Mouse (Mus musculus): ENCODE measurements around the gene Kcnmb2.

The Kcnmb2 gene

DNA sequence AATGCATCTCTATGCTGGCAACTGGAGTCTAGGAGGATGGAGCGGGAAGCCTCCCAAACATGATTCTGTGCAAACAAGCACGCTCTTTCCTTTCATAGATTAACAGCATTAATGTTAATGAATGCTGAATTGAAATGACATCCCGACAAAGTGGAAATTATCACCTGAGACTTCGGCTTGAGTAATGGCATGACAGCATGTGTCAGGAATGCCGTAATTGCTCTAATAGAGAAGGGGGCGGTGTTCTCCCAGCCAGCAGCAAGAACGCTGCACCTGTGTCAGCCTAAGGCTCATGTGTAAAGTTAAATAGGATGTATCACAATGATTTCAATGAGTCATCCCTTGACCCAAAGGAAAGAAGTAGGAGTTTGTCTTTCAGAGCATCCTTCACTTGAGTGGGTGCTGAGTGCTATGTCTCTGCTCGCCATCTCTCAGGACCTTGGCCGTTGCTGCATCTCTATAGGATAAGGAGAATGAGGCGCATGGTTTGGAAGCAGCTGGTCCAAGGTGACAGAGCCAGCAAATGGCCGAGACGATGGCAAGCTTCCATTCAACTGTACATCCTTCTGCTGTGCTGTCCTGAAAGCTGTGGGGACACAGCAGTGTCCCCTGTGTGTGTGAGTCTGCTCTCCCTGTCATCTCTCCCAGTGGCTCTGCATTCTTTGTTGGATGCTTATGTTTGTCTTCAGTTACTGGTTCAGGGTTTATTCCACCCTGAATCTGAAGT lies 110.1 kb downstream of the Kcnmb2 start:
- no peak for DNase-seq (ENCODE audit: low spot score in 2 of 2)

DNA sequence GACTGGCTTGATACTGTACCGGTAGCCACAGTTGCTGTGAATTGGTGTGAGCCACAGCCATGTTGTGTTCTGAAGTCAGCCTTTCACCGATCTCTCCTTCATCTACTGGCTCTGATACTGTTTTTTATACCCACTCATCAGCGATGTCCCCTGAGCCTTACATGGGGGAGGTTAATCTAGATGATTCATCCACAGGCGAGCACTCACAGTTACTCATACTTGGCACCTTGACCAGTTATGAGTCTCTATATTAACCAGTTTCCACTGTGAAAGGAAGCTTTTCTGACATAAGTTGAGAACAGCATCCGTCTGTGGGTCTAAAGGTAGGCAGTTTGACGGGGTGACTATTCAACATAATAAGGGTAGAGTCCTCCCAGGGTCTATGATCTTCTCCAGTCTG lies 118.7 kb downstream of the Kcnmb2 start:
- no peak for DNase-seq (ENCODE audit: low spot score in 2 of 2)

DNA sequence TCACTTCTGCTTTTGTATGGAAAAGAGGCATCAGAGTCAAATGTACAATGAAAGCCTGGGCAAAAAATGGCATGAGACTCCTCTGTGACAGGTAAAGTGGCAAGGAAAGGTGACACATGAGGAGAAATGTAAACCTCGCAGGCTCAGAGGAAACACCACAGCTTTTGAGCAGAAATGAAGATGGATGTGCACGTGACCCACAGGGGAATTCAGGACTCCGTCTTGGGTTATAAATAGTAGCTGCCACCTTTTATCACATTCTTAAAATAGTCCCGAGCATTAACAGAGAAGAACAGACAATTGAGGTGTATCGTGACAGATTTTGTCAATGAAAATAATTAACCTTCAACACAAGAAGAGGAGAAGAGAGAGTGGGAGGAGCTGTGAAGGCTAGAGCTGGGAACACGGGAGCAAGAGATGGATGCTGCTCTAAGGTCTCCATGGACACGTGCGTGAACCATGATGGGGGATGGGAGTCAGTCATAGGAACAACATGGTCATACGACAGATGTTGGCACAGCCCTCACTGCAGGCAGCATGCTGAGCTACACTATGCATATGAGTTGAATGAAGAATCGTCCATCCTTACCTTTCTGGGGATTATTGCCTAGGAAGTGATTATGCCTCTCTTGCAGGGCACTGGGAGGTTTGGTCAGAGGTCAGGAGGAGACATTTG lies 127.2 kb downstream of the Kcnmb2 start:
- DNase-seq (ENCODE audit: low spot score in 2 of 2): no peak

DNA sequence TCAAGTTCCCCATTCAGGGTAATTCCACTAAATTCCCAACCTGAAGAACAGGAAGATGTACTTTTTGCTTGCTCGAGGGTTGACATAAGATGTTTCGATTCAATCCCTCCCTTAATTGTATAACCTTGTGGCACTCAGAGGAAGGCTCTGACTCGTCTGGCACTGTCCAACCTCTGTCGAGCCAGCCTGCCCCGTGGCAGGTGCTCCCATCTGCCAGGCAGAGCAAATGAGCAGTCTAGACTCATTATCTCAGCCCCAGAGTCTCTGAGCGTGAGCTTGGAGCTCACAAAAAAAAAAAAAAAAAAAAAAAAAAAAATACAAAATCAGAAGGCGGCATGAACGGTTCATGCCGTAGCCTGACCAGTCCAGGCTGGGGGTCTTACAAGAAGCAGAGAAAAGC lies 130.1 kb downstream of the Kcnmb2 start:
- DNase-seq (ENCODE audit: low spot score in 2 of 2): no peak

DNA sequence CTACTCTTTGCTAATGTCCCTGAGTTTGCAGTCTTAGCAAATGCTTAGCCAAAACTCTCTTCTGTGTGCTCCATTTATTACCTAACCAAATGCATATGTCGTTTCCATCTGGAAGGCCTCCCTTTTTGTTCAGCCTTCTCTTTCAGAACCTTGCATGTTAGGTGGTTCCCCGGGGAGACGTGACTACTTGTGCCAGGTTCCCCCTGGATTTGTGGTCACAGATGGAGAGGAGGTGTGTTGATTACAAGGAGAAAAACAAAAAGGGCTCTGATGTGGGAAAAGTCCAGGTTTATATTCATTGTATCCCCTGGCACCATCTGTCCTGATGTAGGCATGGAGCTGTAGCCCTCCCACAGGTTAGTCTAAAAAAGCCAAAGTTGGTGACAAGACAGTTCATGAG lies 141.5 kb downstream of the Kcnmb2 start:
- DNase-seq (ENCODE audit: low spot score in 2 of 2): no peak

DNA sequence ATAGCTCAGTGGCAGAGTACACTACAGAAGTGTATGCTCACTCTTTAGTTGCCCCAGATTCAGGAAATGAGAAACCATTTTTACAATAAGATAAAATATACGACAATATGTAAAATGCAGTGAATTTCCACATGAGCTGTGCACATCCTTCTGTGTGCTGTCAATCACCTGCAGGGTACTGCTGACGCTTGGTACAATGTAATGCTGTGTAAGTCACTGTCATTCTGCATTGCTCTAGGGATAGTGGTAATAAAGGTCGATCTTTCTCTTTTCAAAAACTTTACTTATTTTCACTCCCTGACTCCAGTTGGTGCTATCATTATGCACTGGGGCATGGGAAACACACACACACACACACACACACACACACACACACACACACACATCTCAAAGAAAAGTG lies 146.5 kb downstream of the Kcnmb2 start:
- DNase-seq (ENCODE audit: low spot score in 2 of 2): no peak

DNA sequence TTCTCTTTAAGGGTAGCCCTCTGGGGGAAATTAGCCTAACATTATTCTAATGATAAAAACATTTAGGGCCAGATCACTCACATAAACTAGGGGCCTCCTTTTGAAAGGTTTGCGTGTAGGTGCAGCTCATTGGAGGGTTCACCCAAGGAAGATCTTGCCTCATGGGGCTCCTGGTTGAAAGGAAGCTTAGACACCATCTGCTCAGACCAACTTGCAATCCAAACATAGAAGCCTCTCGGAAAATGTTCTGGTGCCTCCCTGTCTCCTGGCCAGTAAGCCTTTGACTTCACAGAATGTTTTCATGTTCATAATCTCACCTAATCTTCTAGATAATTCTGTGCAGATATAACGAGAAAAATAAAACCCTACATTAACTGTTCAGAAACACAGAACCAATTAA lies 150.3 kb downstream of the Kcnmb2 start:
- DNase-seq (ENCODE audit: low spot score in 2 of 2): no peak

DNA sequence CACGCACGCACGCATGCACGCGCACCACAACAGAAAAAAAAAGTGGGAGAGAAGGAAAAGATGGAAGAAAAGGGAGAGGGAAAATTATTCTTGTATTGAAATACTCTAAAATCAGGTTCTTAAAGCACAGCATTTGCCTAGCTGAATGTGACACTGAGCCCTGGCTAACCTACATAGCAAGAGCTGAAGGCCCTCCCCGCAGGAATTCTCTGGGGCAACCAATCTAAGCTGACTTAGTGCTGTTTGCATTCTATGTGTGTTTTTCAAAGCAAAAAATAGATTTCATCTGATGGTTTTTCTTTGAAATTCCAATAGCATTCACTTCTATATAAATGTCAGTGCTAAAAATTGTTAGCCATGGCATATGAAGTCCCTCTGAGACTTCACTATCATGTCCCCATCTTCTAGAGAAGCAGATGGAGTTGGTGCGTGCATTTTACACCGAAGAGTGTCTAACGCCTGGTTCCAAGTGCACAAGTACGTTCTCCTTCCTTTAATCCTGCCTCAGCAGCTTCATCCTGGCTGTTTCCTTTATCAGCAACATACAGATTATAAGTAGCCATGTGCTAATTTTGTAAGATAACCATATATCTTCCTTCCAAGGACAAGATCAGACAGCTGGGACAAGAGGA lies 151.4 kb downstream of the Kcnmb2 start:
- DNase-seq (ENCODE audit: low spot score in 2 of 2): no peak

DNA sequence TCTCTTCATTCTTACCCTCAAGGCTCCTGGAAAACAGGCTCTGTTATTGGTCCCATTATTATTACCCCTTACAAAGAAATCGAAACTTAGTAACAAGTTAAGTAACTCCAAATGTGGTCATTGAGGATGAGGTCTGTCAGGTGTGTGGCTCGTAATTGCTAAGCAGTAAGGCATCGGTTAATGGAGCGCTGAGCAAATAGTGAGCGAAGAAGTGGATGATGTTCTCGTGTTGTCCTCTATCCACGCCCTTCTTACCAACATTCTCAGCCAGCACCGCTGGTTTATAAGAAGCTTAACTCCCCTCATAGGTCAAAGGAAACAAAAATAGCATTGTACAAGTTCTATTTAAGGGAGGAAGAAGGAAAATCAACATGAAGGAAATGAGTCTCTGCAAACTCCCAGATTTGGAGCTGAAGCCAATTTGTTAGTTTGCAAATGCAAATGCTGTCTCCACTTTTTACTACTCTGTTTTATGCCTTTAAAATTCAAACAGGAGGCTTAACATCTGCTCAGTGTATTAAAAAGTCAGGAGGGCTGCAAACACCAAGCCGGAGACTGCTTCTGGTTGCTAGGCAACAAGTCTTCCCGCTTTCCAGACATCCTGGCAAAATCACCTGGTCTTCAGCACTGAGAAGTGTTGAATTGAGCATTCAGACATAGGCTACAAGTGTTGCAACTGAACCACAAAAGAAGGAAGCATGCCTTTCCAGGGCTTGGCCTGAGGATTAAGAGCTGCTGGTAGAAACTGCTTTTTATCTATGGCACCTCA lies 157.8 kb downstream of the Kcnmb2 start:
- DNase-seq (ENCODE audit: low spot score in 2 of 2): no peak

DNA sequence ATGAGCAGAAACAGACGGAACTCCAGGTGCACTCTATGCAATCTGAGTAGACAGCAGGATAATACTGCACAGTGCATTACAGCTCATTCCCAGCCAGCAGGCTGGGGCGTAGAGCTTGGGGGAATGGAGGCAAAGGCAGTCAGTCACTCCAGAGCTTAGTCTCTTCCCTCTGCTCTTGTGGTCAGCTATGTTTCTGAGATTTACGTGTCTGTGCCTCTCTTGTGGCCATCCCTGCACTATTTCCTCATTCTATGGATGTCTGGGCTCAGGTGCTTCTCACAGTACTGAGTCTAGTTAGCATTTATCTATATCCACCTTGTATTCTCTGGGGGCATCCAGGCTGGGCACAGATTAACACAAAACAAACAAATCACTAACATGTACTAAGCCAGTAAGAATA lies 160.4 kb downstream of the Kcnmb2 start:
- no peak for DNase-seq (ENCODE audit: low spot score in 2 of 2)

DNA sequence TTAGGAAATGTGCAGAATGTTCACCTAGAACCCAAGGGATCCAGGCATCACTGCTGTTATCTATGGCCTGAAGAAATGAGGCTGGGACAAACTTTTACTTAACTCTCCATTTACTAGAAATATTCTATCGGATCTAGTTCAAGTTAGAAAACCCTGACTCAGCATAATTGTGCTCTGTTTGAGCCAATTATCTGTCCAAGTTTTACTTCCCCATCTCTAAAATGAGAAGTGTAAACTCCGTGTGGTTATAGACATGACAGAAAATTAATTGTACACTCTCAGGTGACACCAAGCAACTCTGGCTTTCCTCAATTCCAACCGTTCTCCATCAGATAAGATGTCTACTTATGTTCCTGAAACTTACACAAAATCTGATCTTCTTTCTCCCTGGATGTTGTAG lies 161.0 kb downstream of the Kcnmb2 start:
- no peak for DNase-seq (ENCODE audit: low spot score in 2 of 2)

DNA sequence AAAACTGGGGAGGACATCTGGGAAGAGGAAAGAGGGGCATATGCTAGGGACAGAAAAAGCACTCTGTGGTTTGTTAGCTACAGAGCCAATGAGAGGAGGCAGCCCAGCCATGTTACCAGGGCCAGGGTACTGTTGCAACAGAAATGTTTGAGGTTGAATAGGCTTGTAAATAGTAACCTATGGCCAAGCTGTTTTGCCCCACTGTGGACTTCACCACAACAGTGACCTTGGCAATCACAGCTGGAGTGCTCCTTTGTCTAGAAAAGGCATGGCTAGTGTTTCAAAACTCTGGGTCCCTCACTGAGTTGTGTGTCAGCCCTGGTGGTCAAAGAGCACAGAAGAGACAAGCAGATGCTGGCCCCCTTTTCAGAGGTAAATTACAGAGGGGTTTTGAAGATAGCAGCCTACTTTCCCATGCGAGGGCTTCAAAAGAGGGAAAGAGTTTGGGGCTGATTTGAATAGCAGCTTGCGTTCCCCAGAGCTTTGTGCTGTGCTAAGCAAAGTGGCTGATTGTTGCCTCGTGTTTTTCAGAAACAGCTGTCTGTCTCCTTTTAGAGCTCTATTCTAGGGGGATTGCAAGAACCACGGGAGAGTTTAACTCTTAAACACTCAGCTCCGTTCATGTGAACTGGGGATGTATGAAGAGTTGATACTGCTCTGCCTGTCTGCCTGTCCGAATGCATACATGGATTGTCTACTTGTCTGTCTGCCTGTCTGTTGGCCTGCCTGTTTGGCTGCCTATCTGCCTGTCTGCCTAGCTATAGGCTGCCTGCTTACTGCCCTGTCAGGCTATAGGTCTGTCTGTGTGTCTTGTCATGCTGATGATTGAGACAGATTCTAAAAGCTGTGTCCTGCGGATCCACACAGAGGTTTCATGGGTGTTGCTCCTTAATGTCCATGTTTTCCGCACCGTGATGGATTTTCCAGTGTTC lies 165.0 kb downstream of the Kcnmb2 start:
- no peak for DNase-seq (ENCODE audit: low spot score in 2 of 2)

DNA sequence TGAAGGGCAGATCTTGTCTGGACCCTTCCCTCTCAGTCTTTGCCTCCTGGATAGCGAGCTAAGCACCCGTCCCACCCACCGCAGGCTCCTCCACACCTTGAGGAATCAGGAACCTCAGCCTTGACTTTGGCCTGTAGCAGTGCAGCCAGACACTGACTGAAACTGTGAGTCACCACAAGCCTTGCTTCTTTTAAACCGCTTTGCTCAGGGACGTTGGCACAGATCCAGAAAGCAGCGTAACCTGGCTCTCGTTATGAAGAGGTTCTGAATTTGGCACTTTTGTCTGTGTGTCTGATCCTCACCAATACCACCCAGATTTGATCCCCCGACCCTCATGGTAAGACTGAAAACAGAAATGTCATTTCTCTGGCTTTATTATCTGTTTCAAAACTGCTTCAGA lies 171.6 kb downstream of the Kcnmb2 start:
- DNase-seq (ENCODE audit: low spot score in 2 of 2): no peak

DNA sequence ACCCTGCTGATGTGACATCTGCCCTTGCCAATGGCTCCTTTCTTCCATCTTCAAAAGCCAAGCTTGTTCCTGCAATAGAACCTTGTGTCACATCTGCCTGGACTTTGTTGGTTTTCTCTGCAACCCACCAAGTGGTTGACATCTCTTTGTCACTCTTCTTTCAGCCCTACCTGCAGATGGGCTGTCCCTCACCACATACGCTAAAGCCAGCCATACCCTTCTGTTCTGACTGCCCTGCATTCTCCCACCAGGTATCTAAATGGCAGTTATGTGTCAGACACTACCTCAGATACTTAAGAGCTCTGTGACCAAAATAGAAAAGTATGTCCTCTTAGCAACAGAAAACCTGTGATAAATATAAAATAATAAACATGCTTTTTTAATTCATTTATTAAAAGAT lies 186.5 kb downstream of the Kcnmb2 start:
- no peak for DNase-seq (ENCODE audit: low spot score in 2 of 2)

DNA sequence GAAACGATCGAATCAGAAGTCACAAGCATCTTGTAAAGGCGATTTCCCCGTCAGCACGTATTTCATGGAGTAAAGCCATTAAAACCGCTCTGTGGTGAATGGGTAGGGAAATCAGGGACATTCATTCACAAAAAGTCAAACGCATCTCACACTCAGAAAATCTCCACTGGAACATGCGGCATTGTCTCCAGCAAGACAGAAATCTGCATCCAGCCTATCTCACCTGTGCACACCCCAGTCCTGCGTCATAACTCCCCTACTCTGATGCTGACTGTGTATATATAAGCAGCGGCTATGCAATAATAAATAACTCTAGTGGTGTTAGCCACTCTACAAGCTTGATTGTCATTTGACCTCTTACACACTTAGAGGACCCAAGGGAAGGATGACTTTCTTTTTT lies 199.1 kb downstream of the Kcnmb2 start:
- no peak for DNase-seq (ENCODE audit: low spot score in 2 of 2)

DNA sequence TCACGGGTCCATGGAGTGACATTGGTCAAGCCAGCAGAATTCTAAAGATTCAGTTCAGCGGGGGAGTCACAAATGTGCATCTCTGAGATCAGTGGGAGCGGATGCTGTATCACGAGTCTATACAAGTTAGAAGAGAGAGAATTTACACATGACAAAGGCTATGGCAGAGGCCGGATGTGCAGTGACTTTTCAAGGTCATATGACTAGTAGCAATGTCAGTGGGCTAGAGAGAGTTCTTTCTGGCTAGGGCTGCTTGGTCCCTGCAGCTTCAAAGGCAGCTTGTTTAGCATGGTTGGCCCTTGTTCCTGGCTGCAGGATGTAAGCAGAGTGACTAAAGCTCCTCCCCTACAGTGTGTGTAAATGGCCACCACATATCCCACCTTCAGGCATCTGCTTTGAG lies 217.5 kb downstream of the Kcnmb2 start:
- DNase-seq (ENCODE audit: low spot score in 2 of 2): no peak

DNA sequence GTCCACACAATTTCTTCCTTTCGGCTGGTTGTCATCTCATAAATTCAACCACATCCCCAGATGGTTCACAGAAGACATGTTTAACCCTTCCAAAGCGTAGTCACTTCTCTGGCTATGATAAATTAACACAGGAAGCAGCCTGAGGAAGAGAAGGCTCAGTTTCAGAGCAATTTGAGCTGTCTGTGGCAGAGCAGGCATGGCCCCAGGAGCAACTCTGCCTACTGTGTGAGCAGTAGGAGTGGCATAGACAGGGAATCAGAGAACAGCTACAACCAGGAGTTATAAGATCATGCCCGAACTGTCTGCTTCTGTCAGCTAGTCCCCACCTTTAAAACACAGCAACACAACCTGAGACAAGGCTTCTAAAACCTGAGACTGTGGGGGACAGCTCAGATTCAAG lies 219.4 kb downstream of the Kcnmb2 start:
- DNase-seq (ENCODE audit: low spot score in 2 of 2): no peak

DNA sequence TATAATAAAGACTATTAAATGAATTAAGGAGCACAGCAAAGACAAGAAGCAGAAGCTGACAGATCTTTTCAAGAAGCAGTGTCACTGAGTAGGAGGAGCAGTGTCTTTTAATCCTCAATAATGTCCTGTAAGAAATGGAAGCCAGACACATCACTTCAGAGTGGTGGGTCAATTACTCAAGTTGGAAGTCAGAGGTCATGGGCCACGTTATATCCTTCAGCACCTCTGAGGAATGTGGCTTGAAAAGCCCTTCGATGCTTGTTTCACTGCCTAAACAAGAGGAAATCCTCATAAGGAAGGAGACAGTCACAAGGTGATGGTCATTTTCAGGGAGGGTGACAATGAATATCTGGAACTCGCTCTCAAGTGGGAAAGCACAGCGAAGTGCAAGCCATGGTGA lies 223.1 kb downstream of the Kcnmb2 start:
- DNase-seq (ENCODE audit: low spot score in 2 of 2): no peak

DNA sequence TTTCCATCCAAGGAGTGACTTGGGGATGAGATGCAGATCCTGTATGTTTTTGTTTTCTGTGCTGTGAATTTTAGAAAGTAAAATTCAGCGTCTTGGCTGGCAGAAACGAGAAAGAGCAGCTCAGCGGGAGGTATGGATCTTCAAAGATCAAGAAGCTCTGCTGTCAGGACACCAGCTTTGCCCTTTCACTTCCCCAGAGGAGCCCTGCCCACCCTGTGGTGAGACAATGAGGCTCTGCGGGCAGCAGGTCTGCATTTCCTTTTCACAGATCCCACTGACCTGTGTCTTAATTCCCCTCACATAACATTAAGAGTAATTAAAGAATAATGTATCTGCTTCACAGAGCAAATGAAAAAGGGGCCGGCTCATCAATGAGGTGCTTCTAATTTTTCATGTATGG lies 226.1 kb downstream of the Kcnmb2 start:
- DNase-seq (ENCODE audit: low spot score in 2 of 2): no peak

DNA sequence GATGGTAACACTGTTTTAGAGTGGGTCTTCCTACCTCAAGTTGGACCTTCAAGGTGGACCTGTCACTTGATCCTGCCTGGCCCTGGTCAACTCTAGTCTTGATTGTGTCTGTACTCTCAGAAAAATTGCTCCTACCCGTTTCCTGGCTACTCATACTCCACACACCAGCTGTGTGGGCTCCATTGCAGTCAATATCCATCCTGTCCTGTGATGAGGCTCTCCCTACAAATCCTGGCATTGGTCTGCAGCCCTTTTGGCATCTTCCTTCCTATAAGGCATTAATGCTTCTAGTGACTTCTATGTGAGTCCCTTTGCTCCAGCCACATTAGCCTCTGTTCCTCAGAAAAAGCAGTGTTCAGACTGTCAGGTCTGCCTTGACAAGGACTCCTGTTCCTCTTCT lies 228.4 kb downstream of the Kcnmb2 start:
- no peak for DNase-seq (ENCODE audit: low spot score in 2 of 2)

DNA sequence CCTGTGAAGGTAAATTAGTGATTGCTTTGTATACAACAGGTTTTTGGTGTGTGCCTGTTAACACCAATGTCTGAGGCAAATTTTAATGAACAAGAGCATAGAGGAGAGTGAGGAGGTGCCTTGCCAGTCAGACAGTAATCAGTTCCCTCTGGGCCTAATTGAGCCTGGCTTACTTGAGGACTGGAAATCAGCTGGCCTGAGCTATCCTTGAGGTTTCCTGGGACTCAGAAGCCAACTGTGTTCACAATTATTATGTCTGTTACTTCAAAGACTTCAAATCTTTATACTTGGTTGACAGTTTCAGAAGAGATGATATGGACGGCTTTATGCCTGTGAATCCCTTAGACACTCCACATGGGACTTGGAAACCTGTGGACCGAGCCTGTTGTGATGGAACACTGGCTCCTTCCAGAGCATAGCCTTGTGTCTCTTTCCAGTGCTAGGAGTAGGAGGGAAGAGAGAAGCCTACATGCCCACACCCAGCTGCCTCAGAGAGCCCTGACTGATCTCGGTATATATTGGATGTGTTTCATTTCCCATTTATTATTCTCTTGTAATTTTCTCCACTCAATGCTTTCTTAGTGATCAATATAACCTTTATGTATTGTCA lies 230.2 kb downstream of the Kcnmb2 start:
- DNase-seq (ENCODE audit: low spot score in 2 of 2): no peak
